Mouse (Mus musculus): ENCODE data around the gene Ninj2.
A peak's percentile ranks its signal among the peaks of the same experiment; 100 is the strongest.

The Ninj2 gene

DNA sequence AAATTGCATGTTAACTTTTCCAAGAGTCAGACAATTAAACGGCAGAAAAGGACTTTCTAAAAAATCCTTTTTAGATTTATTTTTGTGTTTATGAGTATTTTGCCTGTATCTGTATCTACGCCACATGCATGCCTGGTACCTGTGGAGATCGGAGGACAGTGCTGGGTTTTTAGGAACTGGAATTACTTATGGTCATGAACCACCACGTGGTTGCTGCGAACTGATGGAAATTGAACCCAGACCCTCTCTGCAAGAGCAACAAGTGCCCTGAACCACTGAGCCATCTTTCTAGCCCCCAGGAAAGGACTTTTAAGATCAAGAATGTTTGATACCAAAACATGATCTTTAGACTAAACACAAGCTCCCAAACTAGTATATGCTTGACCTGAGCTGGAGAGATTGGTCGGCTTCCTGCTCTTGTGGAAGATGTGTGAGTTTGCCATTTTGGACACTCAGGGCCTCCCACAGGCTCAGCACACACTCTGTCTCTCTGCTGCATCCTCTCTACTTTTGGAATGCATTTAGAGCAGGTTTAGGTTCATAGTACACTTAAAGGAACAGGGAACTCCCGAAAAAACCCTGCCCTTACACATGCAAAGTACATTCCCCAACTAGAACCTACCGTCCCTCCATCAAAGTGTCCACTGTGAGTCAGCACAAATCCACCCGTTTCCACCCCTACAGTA lies 1.1 kb downstream of the Ninj2 start:
- DNase-seq, result no peak

DNA sequence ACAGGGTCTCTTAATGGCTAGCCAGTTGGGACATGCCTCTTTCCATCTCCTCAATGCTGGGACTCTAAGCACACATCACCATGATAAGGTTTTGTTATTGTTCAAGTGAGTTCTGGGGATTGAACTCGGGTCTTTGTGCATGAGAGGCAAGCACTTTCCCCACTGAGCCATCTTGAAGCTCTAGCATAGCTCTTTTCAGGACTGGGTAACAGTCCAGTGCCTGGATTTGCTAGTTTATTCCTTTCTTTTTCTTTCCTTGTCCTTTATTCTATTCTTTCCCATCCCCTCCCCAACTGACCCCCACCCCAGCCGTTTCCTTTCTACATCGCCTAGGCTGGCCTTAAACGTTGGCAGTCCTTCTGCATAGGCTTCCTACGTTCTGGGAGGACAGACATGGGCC lies 1.9 kb downstream of the Ninj2 start:
- DNase-seq, result no peak

DNA sequence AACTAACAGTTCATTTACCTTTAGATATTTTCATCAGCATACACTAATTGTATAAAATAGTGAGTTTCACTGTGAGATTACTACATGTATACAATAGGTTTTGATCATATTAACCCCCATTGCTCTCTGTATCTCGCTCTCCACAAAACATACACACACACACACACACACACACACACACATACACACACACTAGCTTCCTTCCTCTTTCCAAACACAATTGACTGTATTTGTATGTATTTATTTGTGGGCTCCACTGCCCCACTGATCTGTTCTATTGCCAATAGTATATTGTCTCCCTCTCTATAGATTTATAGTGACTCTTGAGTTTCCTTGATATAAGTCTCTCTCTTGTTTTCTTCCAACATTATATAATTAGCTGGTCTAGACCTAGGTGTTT lies 2.4 kb downstream of the Ninj2 start:
- no peak for DNase-seq

DNA sequence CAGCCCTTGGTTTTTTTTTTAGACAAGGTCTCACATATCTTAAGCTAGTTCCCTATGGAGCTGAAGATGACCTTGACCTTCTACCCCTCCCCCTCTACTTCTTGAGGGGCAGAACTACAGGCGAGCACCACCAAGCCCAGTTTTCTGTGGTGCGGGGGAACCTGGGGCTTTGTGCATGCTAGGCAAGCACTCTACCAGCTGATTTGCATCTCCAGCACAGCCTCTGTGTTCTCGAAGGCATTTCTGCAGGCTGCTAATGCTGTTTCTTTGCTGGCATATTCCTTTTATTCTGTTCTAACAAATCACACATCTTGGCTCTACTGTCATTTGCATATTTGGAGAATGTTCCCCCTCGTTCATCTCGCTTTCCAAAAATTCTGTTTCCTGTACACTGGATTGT lies 6.2 kb downstream of the Ninj2 start:
- DNase-seq, result peak; percentile 76

DNA sequence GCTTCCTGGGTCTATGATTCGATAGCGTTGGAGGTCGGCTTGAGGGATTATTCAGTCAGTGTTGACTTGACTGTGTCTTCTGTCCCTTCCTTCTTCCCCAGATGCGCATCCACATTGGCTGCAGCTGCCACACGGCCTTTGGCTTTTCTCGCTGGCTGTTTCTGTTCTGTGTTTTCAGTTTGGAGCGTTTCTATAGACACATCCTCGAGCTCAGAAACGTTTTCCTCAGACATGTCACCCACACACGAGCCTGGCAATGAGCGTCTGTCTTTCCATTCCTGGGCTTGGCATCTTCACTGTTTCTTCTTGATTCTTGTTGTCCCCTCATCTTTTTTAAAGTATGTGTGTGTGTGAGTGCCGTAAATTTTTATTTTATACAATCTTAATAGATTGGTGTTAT lies 8.1 kb downstream of the Ninj2 start:
- DNase-seq, result peak; percentile 79

DNA sequence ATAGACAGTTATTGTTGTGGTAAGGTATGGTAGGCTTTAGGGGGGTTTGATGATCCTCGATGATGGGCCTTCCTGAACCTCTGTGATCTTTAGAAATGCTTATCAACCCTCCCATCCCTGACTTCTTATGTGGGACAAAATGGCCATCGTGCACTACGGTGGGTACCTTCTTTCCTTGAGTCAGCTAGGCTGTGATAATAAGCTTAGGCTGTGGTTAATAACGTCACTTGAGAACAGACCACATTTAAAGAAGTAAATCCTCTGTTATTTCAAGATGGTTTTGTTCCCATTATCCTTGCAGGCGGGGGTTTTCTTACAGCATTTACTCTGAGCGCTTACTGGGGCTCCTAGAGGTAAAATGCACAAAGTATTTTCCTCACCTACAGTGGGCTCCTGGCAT lies 8.8 kb downstream of the Ninj2 start:
- DNase-seq, result peak; percentile 78

DNA sequence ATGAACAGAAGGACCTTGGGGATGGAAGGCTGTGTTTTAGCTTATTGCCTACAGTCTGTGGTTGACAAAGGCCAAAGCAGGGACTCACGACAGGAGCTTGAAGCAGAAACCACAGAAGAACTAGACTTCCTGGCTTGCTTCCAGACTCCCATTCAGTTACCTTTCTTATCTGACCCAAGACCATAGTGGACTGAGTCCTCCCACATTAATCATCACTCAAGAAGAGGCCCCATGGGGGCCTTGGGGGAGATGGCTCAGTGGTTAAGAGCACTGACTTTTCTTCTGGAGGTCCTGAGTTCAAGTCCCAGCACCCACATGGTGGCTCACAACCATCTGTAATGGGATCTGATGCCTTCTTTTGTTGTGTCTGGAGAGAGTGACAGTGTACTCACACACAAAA lies 10.0 kb downstream of the Ninj2 start:
- peak; percentile 62 for DNase-seq

DNA sequence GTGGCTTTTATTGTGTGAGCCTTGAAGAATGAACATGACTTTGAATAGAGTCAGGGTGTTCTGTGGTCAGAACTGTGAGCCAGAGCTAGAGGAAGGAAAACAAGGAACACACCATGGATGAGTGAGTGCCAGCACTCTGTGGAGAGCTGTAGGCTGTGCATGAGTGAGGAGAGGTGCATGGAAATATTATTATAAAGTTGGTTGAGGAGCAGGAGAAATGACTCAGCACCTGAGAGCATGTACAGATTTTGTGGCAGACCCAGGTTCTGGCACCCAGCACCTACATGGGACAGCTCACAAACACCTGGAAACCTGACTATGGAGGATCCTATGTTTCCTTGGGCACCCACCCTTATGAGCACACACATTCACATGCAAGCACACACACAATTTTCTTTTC lies 11.9 kb downstream of the Ninj2 start:
- DNase-seq, result peak; percentile 54

DNA sequence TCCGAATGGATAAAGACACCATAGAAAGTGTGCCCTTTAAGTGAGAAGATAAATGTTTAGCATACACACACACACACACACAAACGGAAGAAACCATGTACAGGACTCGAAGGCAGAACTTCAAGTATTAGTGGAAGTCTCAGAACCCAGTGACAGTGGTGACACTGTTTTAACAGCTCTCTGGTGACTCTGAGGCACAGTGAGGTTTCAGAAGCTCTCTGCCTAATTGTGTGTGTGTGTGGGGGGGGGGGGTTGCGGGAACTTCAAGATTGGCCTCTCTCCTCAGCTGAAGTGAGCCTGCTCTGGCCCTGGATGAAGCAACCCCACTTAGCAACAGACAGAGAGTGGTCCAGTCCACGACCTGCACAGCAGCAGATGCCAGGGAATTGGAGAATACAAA lies 14.4 kb downstream of the Ninj2 start:
- DNase-seq, result no peak

DNA sequence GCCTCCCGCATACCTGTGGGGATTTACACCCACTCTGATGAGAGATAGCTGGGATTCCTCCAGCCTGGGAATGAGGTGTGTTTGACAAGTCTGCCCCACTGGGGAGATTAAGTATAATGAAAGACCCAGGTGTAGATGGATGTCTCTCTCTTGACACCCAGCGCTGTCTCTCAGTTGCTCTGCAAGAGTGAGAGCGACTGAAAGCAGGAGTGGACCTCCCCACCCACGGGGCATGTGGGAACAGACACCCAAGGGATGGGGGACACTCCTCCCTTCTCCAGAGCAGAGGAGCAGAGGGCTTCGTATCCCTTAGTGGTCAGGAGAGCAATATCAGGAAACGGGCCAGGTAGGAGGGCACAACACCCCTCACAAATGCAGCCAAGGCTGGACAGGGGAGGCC lies 14.9 kb downstream of the Ninj2 start:
- peak; percentile 91 for DNase-seq

DNA sequence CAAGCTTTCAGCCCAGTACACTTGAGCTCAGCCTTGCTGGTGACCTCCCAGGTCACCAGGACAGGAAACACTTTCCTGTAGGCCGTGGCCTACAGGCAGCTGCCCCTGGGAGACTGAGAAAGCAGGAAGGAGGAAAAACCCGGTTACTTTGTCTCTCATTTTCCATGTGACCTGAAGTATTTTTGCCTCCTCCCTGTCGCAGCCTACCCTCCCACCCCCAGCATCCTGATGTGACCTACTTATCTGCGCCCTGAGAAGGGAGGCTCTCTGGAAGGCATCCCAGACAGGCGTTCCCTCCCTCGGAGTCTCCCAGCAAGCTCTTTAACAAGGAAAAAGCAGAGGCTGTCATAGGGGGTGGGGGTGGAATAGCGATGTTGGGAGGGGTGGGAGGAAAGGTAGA lies 16.0 kb downstream of the Ninj2 start:
- peak; percentile 99 for DNase-seq

DNA sequence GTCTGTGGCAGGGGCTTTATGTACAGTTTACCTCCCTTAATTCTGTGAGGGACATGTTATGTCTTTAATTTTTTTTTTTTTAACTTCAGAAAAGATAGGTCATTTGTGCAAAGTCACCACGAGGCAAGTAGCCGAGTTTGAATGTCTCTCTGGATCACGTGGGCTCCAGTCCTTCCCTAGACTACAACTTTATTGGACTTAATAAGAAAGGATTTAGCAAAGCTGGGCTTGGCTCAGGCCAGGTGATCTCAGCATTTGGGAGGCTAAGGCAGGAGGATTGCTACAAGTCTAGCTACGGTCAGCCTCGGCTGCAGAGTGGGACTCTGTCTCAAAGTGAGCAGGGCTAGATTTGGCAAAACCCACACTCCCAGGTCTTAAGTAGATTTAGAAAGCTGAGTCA lies 16.8 kb downstream of the Ninj2 start:
- peak; percentile 83 for DNase-seq

DNA sequence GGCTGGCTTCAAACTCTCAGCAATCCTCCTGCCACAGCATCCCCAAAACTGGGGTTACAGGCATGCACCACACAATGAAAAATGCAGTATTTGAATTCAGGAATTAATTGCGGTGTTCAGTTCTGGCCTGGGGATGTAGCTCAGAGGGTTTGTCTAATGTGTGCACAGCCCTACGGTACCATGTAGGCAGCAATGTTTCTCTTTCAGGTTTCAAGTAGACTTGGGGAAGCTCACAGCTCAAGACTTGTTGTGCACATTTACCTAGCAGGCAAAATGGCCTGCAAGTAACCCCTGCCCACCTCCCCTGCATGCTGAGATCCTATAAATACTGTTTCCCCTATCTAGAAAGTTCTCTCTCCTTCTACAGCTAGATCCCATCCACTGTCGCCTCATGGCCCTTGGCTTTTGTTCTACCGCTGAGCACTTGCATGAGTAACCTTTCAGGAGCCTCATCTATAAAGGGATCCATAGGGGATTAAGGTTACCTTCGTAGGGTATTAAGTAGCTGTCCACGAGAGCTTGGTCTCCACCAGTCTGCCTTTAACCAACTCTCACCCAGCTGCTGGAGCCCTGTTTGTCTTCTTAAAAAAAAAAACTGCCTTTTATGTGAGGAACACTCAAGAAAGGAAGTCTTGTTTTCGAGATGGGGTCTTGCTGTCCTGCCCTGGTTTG lies 17.7 kb downstream of the Ninj2 start:
- DNase-seq, result peak; percentile 81

DNA sequence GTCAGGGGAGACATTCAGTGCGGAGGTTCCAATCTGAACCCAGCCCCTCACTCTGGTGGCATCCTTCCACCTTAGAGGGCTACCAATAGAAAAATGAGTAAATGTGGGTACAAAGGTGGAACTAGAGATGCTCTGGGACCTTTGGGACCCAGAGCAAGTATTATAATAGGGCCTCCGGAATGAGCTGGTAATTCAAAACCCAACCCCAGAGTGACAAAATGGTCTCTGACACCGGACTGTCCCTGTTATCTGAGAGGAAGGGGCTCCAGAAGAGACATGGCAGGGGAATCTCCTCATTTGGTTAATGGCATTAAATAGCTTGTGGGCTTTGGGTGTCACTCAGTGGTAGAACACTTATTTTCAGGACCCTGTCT lies 18.2 kb downstream of the Ninj2 start:
- peak; percentile 67 for DNase-seq

DNA sequence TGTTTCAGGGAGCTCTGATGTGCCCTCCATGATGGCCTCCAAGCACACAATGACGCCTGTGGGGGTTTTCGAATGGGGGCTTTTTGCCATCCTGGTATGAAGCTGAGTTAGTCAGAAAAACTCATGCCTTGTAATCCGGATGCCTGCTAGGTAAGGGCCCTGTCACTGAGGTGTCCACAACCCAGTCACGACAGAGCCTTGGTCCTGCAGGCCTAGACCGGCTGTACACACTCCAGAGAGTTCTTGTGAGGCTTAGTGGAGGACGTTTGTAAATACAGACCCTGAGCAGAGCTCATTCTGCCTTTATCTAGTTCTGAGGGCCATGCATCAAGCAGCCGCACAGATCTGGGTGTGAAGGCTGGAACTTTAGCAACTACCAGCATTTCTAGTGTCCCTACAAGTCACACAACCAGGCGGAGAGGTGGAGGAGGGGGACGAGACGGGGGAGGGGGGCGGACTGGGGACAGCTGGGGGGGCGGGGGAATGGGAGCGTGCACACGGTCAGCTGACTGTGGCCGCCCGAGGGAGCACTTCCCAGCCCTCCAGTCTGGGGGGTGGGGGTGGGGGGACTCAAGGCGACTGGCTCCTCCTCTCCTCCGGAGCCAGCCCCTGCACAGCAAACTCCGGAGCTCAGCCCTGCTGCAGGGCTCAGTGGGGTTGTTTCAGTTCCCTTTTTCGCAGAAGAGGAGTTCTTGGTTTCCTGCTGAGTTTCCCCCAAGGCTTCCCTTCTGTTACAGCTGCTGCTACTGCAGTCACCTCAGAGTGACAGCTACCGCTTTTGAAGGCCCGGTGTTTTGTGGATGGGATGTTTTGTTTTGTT lies 19.0 kb downstream of the Ninj2 start:
- DNase-seq, result peak; percentile 99

DNA sequence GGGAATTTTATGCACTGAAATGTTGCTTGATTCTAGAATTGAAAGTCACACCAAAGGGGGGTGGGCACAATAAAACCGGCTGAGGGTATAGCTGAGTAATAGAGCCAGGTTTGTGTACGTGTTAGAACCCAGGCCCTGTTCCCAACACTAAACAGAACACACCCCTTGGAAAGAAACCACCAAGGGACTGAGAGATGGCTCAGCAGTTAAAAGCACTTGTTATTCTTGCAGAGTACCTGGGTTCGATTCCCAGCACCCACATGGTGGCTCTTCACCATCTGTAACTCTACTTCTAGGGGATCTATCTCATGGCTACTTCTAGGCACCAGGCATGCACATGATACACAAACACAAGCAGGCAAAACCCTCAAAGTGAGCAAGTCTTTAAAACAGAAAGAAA lies 20.7 kb downstream of the Ninj2 start:
- DNase-seq, result peak; percentile 80

DNA sequence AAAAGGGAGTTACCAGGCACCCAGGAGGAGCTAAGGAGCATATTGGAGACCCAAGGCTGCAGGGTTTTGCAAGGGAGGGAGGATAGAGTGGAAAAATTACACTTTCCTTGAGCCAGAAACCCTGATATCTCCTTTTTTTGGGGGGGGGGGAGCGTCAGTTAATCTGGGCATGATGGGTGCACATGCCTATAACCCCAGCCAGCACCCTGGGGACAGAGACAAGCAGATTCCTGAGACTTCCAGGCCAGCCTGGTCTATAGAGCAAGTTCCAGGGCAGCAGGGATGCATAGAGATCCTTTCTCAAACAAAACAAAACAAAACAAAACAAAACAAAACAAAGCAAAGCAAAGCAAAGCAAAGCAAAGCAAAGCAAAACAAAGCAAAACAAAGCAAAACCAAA lies 21.1 kb downstream of the Ninj2 start:
- peak; percentile 91 for DNase-seq

DNA sequence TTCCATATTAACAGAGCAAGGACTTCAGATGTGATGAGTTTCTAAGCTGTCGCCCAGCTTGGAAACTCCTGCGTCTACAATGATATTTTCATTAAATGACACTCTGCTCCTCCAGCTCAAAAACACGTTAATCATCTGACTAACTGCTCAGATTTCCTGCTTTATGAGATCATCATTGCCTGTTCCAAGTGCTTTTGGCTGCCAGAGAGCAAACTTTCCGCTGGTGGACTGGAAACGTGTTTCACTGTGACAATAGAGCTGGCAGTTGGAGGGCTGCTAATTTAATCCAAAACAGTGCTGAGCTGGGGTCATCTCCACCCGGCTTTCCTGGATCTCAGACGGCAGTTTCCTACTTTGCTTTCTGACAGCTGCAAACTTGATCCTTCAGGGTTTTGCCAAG lies 21.5 kb downstream of the Ninj2 start:
- peak; percentile 99 for DNase-seq

DNA sequence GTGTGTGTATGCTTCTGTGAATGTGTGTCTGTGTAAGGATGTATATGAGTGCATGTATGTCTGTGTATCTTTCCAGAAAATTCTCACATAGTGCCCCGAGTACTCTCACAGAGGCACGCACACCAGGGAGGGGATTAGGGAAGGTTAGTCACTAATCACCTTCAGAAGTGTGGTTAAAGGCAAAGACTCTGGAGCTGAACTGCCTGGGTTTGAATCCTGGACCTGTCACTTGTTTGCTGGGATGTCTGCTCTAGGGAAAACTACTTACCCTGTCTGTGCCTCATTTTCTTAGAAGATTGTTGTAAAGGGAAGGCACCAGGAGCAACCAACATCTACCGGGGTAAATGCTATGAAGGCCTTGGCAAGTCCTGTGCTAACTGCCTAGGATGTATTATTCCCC lies 22.3 kb downstream of the Ninj2 start:
- peak; percentile 83 for DNase-seq

DNA sequence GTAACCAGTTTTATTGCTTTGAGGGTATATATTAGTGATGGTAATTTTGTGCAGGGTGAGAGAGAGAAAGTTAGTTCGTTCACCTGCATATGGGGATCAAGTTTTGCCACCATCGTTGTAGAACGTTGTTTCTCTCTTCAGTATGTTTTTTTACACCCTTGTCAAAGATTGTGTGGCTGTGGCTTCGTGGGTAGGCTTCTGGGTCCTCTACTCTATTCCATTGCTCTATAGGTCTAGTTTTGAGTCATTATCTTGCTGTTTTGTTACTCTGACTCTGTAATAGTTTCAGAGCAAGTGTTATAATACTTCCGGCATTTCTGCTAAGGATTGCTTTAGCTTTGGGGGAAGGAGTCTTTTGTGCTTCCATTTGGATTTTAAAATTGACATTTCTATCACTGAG lies 26.7 kb downstream of the Ninj2 start:
- DNase-seq, result peak; percentile 9

DNA sequence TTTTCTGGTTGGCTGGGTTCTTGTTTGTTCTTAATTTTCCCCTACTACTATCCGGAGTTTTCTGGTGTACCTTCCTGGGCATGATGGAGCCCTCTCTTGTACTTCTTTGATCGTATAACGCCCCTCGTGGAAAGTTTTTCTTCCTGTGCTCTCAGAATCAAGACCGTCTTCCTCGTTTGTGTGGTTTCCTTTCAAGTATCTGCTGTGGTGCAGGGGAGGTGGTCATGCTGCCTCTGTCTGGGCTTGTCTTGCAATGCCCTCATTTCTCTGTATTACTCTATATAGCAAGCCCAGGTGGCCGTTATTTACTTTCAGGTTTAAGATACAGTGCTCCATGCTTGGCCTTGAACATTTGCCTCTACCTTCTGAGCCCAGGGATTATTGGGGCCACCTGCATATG lies 31.5 kb downstream of the Ninj2 start:
- DNase-seq, result peak; percentile 16

DNA sequence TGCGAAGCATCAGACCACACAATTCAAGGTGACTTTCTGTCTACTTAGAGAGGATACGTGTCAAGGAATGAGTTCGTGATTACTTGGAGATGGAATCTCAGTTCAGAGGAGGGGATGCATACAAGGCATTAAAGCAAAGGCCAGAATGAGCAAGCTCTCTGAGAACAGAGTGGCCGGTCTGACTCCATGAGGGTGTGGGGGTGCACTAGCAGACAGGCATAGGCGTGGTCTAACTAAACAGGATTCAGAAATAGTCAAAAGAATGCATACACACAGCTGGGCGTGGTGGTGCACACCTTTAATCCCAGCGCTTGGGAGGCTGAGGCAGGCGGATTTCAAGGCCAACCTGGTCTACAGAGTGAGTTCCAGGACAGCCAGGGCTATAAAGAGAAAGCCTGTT lies 33.3 kb downstream of the Ninj2 start:
- peak; percentile 78 for DNase-seq

DNA sequence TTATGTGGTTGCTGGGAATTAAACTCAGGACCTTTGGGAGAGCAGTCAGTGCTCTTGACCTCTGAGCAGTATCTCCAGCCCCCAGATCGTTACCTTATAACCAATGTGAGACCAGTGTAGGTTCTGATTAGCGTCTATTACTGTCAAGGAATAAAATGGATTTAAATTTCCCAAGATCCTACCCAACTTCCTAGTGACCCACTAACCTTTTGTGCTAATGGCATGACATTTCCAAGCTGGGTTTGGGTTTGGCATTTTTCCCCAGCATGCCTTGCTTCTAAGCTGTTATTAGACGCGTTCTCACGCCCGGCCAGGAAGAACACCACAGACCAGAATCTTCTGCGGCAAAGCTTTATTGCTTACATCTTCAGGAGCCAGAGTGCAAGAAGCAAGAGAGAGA lies 34.2 kb downstream of the Ninj2 start:
- DNase-seq, result peak; percentile 13

DNA sequence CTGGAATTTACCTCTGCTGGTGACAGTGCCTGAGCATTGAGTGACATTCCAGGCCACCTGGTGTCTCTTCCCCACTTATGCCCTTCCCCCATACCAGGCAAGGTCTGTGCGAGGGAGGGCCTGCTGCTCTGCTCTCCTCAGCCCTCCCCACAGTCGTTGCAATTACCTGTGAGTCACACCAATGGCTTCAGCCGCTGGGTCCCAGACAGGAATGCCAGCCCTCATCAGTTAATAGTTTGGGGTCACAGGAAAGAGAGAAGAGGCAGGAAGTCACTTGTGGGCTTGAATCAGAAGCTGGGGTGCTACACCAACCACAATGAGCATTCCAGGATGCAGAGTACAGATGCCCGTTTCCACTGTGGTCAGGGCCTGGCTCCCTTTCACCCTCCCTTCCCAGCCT lies 41.6 kb downstream of the Ninj2 start:
- peak; percentile 43 for DNase-seq

Data from heart, adult 11 months (tissue).